Mouse (Mus musculus) spleen, adult 2 months (tissue): ENCODE measurements around the gene Commd9. TPM values are rescaled to one million over a fixed set of nuclear protein-coding genes. Genes with fewer than 3 reads are reported as not detected.

Experiments used
- DNase-seq, 2 experiments: peaks; one replicate each; pipeline versions ENCODE4 v3.0.0 to v3.0.0-alpha.2; 2012 to 2021; ENCODE audit warnings: low spot score in 2 of 2, low read depth in 1 of 2
- H3K27ac ChIP-seq: fragments of 200-500 bp; 2 replicates; pipeline ENCODE4 v1.5.1; 2012; ENCODE audit warnings: low read length, inconsistent platforms; ENCODE audit not compliant: insufficient read depth
- H3K27me3 ChIP-seq: fragments of 200-500 bp; 2 replicates; pipeline ENCODE4 v1.6.1; 2012; ENCODE audit warnings: mild to moderate bottlenecking, moderate library complexity, low read length, inconsistent platforms; ENCODE audit not compliant: control insufficient read depth, insufficient read depth
- H3K36me3 ChIP-seq: fragments of 200-500 bp; 2 replicates; pipeline ENCODE4 v1.6.1; 2012; ENCODE audit warnings: mild to moderate bottlenecking, low read length, inconsistent platforms; ENCODE audit not compliant: control insufficient read depth, insufficient read depth
- H3K4me1 ChIP-seq: fragments of 200-500 bp; 2 replicates; pipeline ENCODE4 v1.6.1; 2011; ENCODE audit warnings: inconsistent platforms; ENCODE audit not compliant: control insufficient read depth, insufficient read depth, insufficient read length
- H3K4me3 ChIP-seq: fragments of 200-500 bp; 2 replicates; pipeline ENCODE4 v1.5.1; 2011; ENCODE audit warnings: mild to moderate bottlenecking, inconsistent platforms; ENCODE audit not compliant: insufficient read depth, insufficient read length; ENCODE audit errors: extremely low read depth
- CTCF ChIP-seq: fragments of 200-500 bp; IDR thresholded peaks from 2 replicates; pipeline ENCODE4 v1.5.1; 2011; ENCODE audit warnings: mild to moderate bottlenecking, inconsistent platforms; ENCODE audit not compliant: insufficient read depth, insufficient read length, insufficient replicate concordance; ENCODE audit errors: extremely low read depth
- POLR2A ChIP-seq: fragments of 200-500 bp; IDR thresholded peaks from 2 replicates; pipeline ENCODE4 v1.6.1; 2011; ENCODE audit warnings: low read depth, low read length, inconsistent platforms
- WGBS: fragments of 180-500 bp; shearing (Covaris S2); methylation state at CpG from one replicate; pipeline ENCODE4 v1.1.7; 2018; 5-methylcytosine and 5-hydroxymethylcytosine counted together
- polyA plus RNA-seq: library from polyadenylated mRNA; depleted of rRNA; stranded (reverse); fragments of >200 nt; gene quantifications from 2 replicates; pipeline ENCODE4 v1.2.3, GENCODE M21; 2012

The Commd9 gene
- polyA plus RNA-seq, 1 experiment = 17.6 TPM

DNA sequence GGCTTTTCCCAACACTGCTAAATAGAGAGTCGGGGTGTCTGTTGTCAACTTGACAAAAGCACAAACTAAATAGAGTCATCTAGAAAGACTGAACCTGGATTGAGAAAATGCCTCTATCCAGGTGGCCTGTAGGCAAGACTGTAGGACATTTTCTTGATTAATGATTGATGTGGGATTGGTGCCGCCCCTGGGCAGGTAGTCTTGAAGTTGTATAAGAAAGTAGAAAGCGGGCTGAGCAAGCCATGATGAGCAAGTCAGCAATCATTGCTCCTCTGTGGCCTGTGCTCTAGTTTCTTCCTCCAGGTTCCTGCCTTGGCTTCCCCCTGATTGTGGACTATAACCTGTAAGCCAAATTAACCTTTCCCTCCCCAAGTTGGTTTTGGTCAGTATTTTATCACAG is 8.1 kb downstream of the Commd9 start:
- H3K4me1 ChIP-seq = no peaks in the 10 kb centered on the region
- no peak for DNase-seq
- 90% methylated on average over 3 of the region's 3 CpGs for WGBS

DNA sequence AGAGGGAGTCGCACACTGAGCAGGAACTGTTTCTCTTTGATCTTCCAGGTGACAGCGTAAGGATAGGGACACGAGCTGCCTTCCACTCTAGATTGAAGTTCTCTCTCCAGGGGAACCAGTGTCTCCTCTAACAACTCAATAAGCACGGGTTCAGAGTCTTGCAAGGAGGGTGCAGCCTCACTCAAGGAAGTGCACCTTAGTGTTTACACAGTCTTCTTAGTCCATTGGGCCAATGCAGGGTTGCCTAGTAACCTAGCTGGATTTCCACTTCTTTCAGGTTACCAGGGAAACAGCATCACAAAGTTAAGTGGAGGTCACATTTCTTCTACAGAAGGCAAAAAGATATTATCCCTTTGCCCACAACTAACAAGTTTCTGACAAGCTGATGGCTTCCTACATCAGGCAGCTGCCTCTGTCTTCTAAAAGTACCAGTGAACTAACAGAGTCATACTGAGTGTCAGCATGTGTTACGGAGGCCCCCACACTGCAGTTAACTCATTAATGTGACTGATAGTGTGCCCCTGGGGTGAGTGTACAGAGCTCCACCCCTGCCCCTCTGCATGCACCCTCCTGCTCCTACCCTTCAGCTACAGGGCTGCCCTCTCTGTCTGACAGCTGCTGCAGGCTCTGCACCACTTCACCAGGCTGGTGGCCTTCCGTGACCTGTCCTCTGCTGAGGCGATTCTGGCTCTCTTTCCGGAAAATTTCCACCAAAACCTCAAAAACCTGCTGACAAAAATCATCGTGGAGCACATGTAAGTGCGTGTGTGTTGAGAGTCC is 10.6 kb downstream of the Commd9 start:
- H3K4me3 ChIP-seq = no peak overlapping the region
- no peaks in the 10 kb centered on the region for H3K27me3 ChIP-seq
- 89% methylated on average over 10 of the region's 10 CpGs for WGBS
- TF ChIP-seq CTCF (no peak), POLR2A (no peak)
- peaks cover 20% of the 10 kb centered on the region for H3K36me3 ChIP-seq
- no peak overlapping the region for H3K27ac ChIP-seq
- no peaks in the 10 kb centered on the region for H3K4me1 ChIP-seq
- DNase-seq = no peak

More for the DNA sequence above, 8.1 kb downstream of the Commd9 start:
- TF ChIP-seq POLR2A = no peak
- Histone ChIP-seq H3K27ac (no peak overlapping the region), H3K27me3 (no peaks in the 10 kb centered on the region), H3K4me3 (no peak overlapping the region), H3K36me3 (peaks cover 13% of the 10 kb centered on the region)

DNA sequence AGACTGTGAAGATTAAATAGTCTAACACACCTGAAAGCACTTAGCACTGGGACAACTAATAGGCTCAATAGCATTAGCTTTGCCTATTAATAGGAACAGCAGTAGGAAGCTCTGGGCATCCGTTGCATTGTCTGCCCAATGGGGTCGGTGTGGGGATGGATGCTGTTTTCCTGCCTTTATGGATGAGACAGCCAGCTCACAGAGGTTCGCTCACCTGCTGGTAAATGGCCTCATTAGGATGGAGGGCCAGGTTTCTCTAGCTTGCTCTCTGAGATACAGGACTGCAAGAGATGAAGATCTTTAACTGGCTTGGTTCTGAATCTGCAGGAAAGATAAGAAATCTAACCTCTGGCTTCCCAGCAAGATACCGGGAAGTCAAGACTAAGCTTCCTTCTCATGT is 16.1 kb downstream of the Commd9 start:
- H3K27me3 ChIP-seq = no peaks in the 10 kb centered on the region
- no peaks in the 10 kb centered on the region for H3K4me1 ChIP-seq
- H3K27ac ChIP-seq = no peak overlapping the region
- no peak overlapping the region for H3K4me3 ChIP-seq
- WGBS = 86% methylated on average over 4 of the region's 4 CpGs
- no peak for TF ChIP-seq CTCF
- no peak for TF ChIP-seq POLR2A
- no peak for DNase-seq
- H3K36me3 ChIP-seq = peaks cover 8% of the 10 kb centered on the region

DNA sequence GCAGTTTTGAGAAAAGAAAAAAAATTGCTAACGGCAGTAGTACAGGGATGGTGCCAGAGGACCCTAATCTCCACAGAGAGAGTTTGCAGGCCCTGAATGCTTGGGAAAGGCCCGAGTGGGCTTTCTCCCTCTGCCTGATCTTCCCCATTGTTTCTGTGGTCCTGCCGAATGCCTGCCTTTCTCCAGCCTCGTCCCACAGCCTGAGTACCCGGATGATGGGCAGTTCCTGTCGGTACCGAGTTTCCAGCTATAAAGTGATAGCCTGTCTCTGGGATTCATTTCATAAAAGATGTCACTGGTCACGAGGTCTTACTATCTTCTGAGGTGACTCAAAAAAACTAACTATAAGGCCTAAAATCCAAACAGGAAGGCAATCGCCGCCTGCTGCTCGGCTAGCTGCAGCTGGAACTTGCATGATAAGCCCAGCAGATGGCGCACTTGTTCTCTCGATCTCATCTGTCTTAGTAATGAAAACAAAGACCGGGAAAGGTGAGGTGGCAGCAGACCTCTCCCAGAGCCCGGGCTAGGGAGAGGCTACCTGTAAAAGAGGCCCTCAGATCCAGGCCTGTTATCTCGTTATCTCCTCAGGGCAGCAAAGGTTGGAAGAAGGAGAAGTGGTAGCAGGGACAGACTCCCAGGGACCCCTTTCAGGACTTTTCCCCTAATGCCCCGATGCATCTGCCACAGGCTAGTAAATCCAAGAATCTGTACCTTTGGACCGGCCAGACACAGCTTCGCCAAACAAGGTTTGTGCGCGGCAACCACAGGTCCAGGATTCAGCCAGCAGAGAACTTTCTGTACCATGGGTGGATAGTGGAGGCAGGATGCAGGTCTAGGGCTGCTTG is 19.7 kb downstream of the Commd9 start:
- DNase-seq = peak; percentile 54 to 70
- no peak for TF ChIP-seq POLR2A
- peak; percentile 85 for TF ChIP-seq CTCF
- Histone ChIP-seq H3K36me3 (peaks cover 6% of the 10 kb centered on the region; the same call in 1 of the 2 replicates), H3K27ac (no peak overlapping the region), H3K4me1 (no peaks in the 10 kb centered on the region), H3K4me3 (no peak overlapping the region), H3K27me3 (no peaks in the 10 kb centered on the region)
- WGBS = 38% methylated on average over 21 of the region's 21 CpGs

DNA sequence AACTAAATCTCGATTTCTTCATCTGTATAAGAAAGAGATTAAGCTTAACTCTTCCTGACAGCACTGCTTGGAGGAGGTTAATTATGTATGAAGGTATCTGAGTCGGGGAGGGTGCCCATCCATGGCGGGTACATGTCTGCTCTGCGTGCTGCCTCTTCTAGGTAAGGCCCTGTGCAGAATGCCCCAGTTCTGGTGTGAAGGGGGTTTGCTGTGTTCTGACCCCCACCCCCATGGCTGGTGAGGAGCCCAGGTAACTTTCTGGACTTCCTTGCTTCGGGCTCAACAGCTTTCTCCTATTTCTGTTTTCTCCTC is 20.3 kb downstream of the Commd9 start:
- TF ChIP-seq CTCF (no peak), POLR2A (no peak)
- WGBS = 67% methylated on average over 5 of the region's 5 CpGs
- H3K4me3 ChIP-seq = no peak overlapping the region
- H3K36me3 ChIP-seq = 0 out of 2 replicates have a peak, but pooled peaks cover 2% of the 10 kb centered on the region
- no peaks in the 10 kb centered on the region for H3K4me1 ChIP-seq
- H3K27me3 ChIP-seq = no peaks in the 10 kb centered on the region
- H3K27ac ChIP-seq = no peak overlapping the region
- DNase-seq = no peak

DNA sequence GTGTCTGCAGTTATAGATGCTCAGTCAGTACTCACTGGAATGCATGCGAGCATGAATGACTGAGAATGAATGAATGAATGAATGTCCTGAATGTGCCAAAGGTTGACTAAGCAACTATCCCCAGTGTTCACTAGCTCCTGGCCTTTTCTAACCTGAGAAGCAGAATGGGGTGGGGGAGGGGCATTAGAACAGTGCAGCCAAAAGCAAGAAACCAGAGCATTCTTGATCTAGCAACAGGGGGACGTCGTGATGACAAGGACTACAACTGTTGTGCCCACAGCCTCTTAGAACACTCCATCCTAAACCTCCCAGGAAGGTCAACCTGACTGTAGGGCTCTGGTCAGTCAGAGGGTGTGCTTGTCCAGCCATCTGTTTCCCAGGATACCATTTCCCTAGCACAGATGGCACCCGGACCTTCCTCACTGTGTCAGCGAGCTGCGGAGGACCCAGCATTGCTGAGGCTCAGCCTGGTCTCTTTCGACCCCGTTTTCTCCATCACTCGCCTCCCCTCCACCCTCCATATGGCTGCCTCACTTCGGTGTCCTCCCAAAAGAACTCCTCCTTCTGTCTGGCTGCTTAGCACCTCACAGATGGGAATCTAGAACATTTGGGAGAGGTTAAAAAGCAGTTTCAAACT is 21.5 kb downstream of the Commd9 start:
- WGBS = 85% methylated on average over 10 of the region's 10 CpGs
- Histone ChIP-seq H3K36me3 (no peaks in the 10 kb centered on the region), H3K4me1 (no peaks in the 10 kb centered on the region), H3K27ac (no peak overlapping the region), H3K4me3 (no peak overlapping the region), H3K27me3 (no peaks in the 10 kb centered on the region)
- no peak for DNase-seq
- TF ChIP-seq POLR2A = no peak
- TF ChIP-seq CTCF = no peak
